Mouse (Mus musculus): ENCODE measurements around the gene Hyls1. TPM values are rescaled to one million over a fixed set of nuclear protein-coding genes. Genes with fewer than 3 reads are reported as not detected.
"Not testable (repeated sequence)": the region's sequence is repeated elsewhere in the genome, so short reads cannot be mapped to it uniquely, and the experiment has no call there.

Gene Hyls1
- total RNA-seq (2021) = 1 to 10 TPM; 7.1 to 7.6 TPM

- DNase-seq = peak; percentile 93
Measured at GRCm38 (mm10) chr9:35569571-35570534, at the start of gene Hyls1, which contains the start of gene Pate2. Gene Hyls1, minus strand, starts transcription at chr9:35570398. Gene Pate2, plus strand, starts transcription at chr9:35570284.

GRCm38 (mm10) chr9:35616784-35617183, 46.6 kb upstream of the Hyls1 start:
- not testable (repeated sequence) for DNase-seq

DNA sequence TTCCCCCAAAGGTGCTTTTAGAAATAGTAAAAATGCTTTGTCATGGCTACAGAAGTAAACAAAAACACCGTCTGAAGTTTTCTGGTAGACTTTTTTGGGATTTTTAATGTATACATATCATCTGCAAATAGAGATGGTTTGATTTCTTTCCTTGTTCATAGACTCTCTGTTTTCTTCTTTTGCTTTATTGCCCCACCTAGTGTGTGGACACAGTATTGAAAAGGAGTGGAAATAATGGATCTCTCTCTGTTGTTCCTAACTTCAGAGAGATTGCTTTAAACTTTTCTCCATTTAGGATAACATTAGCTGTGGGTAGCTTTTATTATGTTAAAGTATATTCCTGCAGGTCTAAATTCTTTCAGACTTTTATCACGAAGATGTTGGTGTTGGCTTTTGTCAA, 43.8 kb upstream of the Hyls1 start:
- DNase-seq = no peak

- DNase-seq = no peak
Measured at GRCm38 (mm10) chr9:35611841-35612240, 41.6 kb upstream of the Hyls1 start, which contains the start of gene Pate4. Gene Pate4, minus strand, starts transcription at chr9:35611941.

- no peak for DNase-seq
Measured at GRCm38 (mm10) chr9:35607647-35608405, 37.6 kb upstream of the Hyls1 start.

DNA sequence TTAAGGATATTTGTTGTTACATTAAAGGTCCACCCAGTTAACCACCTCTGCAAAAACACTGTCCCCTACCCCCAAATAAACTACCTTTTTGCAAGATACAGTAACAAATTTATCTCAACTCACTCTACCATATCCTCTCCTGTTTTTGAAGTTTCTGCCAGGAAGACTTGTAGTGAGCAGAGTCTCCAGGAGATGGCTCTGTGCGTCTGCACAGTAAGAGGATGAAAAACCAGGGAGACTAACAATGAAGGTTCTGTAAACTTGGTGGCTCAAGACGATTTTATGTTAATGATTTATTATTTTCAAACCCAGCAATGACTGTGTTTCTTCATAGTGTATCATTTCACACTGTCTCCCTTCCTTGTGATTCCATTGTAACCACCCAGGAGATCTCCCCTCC, 22.7 kb upstream of the Hyls1 start:
- DNase-seq = peak; percentile 30

- DNase-seq = no peak
Measured at GRCm38 (mm10) chr9:35587674-35588073, 17.5 kb upstream of the Hyls1 start.

DNA sequence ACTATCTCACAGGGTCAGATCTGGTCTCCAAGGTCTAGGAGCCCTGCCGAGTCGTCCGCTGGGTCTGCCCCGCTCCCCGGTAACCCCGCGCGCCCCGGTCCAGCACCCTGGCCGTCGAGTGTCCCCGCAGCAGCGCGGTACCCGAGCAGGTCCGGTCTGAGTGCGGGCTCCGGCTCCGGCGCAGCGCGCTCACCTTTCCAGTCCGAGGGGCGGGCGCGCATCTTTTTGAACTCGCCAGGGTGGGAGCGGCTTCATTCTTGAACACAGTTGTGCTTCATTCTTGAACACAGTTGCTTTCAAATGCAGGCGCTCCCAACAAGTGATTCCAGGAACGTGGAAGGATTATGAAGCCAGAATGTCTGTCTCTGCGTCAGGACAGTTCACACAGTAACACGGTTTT, 4.2 kb upstream of the Hyls1 start:
- DNase-seq = peak; percentile 9

- DNase-seq = no peak
Measured at GRCm38 (mm10) chr9:35570663-35571062, 465 bp upstream of the Hyls1 start.

- DNase-seq = no peak
Measured at GRCm38 (mm10) chr9:35567995-35568394, 2.2 kb downstream of the Hyls1 start.

GRCm38 (mm10) chr9:35564536-35565240, 5.5 kb downstream of the Hyls1 start:
- no peak for DNase-seq

GRCm38 (mm10) chr9:35561583-35561982, 8.6 kb downstream of the Hyls1 start:
- DNase-seq = no peak

DNA sequence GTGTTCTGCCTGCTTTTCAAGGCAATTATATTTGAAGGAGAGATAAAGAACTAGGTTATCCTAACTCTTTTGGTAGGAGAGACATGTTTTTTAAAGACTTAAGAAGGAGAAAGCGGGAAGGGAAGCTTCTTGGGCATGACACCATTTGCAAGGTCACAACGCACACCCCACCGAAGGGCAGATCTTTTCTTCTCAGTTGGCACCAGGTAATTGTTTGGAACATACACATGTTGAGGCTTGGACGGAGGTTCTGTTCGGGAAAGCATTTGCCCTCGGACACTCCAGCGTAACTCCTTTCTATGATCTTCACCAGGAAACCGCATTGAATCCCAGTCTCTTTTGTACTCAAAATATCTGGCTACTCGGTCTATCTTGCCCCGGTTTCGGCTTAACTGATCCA, 9.1 kb downstream of the Hyls1 start:
- no peak for DNase-seq

GRCm38 (mm10) chr9:35559009-35559890, 10.9 kb downstream of the Hyls1 start:
- peak; percentile 76 for DNase-seq

GRCm38 (mm10) chr9:35558257-35559008, 11.8 kb downstream of the Hyls1 start, which contains the start of the genes Ddx25 and Pus3:
Gene Ddx25, minus strand, starts transcription at chr9:35558528.
Gene Pus3, plus strand, starts transcription at chr9:35558595.
- peak; percentile 32 for DNase-seq

DNA sequence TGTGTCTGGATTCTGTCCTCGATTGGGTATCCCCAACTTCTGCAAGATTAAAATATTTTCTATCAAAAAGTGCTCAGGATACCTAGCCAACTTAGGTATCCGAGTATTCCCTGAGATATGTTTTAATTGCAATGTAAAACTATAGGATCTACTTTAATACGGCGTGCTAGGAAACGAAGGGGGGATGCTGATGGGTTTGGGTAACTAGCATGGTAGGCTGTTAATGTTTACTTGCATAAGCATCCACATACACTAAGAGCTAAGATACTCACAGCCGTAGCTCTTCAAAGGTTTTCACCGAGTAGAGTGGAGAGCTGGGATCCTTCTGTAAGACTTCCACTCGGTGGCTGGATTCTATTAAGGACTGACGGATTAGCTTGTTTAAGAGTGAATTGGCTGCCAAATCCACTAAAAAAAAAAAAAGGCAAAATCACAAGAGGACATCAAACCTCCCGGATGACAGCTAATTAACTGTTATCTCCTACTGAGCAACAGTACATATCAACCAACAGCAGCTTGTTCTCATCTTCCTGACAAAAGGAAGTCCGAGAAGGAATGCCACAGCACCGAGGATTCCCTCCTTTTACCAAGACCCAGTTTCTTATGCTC, 13.6 kb downstream of the Hyls1 start:
- DNase-seq = no peak

- DNase-seq = no peak
Measured at GRCm38 (mm10) chr9:35548455-35548854, 21.7 kb downstream of the Hyls1 start.

DNA sequence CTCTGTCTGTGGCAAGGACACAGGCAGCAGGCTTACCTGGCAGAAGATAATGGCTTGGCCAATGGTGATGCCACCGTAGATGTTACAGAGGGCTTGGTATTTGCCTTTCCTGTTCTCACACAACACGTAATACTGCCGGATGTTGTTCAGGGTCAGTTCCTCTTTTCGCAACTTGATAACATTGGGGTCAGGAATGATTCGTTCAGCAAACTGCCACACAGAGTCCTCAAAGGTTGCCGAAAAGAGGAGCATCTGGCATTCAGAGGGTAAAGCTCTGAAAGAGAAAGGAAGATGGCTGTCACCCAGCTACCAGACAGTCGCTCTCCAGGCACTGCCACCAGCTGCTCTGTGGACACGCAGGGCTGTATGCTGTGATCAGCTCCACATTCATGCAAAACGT, 23.5 kb downstream of the Hyls1 start:
- no peak for DNase-seq

DNA sequence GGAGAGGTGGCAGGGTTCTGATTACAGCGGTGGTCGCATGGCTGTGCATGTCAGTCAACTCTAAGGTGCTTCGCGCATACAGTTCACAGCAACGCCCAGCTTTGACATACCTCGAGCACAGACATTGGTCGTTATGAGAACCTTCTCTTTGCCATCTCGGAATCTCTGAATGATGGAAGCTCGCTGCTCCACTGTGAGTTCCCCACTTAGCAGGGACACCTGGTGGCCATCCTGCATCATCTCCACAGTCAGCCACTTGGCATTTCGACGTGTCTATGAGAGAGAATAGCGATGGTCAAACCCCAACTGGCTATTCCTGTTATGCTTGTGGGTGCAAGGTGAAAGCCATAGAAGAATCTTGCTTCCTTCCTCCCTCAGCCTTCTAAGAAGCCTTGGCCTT, 24.5 kb downstream of the Hyls1 start:
- DNase-seq = no peak

DNA sequence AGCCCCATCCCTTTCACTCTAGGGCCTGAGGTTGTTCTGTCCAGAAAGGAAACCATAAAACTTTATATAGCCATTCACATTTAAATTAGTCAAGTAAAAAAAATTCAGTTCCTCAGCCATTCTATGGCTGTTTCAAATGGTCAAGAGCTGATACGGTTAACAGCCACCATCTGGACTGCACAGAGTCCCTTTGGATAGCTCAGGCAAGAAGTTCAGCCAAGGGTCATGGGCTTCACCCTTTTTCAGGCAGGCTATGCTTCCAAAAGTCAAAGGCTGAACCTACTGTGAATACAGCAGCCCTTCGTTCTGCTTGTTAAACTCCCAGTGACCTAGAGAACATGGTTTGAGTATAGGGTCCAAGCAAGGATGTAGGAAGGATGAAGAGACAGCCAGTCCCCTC, 25.5 kb downstream of the Hyls1 start:
- DNase-seq = peak; percentile 31

All from heart, postnatal 4 days (tissue).